Mouse (Mus musculus) natural killer cell, adult 2 months (primary cell): ENCODE measurements around the gene Ess2.
"Not testable (repeated sequence)": the region's sequence is repeated elsewhere in the genome, so short reads cannot be mapped to it uniquely, and the experiment has no call there.

Source experiments
- DNase-seq, 2 experiments: peaks; one replicate each; pipeline ENCODE4 v3.0.0; 2022; ENCODE audit warnings: low spot score in 2 of 2

Ess2 gene

DNA sequence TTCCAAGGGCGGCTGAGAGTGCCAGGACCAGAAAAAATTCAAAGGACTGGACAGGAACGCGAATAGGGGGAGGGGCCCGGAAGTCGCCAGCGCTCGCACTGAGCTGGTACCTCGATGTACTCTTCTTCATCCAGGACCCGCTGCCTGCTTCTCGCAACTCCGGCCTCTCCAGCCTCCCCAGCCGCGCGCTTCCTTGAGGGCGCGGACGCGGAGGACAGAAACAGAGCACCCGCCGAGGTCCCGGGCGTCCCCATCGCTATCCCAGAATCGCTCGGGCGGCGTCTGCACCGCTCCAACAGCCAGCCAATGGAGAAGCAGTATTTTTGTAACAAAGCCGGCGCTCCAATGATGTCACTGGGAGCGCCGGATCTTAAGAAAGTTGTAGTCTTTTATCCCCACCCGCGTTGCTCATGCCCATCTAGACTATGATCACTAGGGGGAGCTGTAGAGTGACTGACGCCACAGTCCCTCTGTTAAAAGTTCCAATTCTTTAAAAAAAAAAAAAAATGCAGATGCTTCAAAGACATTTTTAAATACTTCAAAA is at the start of gene Ess2:
Gene Ess2 (minus strand): TSS at position 297 of the 544 bp plus-strand sequence.
- DNase-seq, result peak; percentile 86 to 90

DNA sequence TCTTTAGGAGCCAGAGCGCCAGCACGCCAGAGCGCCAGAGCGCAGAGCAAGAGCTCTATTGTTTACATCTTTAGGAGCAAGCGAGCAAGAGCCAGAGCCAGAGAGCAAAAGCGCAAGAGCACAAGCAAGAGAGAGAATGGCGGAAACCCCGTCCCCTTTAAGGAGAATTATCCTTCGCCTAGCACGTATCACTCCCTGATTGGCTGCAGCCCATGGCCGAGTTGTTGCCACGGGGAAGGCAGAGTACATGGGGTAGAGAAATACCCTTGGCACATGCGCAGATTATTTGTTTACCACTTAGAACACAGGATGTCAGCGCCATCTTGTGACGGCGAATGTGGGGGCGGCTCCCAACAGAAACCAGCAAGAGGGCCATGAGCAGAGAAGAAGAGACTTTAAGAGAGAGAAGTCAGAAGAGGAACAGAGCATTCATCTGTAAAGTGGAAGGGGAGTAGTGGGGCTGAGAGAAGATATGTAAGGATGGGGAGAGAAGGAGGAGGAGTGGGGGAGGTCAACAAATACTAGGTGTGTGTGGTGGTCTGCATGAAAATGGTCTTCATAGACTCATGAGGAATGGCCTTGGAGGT is 45.0 kb upstream of the Ess2 start:
- not testable (repeated sequence) for DNase-seq

DNA sequence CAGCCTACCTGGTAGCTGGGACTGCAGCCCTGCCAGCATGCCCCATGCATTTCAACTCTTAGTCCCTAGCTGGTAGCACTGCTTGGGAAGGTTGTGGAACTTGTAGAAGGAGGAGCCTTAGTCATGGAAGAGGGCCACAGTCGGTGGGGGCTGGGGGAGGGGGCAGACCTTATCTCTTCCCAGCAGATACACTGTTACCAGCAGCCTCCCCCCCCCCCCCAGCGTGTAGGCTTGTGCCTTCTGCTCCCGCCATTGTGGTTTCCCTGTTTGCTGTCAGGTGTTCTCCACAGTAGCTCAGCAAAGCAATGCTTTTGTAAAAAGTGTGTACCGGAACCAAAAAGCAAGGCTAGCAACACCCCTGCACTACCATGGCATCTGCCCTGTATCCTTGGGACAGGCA is 40.5 kb upstream of the Ess2 start:
- DNase-seq, result no peak

DNA sequence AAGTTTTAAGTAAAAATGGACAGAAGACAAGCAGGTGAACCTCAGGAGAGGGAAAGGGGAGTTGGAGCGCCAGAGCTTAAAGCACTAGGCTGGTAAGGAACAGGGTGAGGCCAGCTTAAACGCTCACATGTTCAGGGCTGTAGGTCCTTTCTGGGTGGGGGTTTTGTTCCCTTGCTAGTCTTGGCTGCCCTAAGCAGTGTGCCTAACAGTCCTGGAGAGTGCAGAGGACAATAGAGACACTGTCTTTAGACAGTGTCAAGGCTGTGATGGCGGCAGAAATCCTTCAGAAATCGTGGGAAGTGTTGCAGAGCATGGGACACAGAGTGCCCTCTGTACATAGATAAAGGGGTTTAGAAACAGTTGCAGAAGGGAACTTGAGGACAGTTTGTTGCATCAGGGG is 38.9 kb upstream of the Ess2 start:
- no peak for DNase-seq

DNA sequence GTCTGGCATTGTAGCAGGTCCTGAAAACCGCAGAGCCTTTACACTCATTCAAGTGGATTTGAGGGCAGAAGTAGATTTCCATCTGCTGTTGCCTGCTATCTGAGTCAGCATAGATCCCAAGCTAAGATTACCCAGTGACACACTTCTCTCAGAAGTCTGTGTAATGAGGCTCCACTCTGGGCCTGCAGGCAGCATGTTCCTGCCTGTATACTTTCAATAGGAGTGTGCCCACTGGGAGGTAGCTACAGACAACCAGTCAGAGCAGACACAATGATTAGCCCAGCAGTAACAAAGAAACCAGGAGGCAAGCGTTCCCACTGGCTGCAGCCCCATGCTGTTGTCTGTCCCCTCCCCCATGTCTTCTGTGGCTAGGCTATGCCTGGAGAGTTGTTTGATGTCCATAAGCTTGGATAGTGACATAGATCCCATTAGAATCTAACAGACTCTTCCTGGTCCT is 38.3 kb upstream of the Ess2 start:
- no peak for DNase-seq

DNA sequence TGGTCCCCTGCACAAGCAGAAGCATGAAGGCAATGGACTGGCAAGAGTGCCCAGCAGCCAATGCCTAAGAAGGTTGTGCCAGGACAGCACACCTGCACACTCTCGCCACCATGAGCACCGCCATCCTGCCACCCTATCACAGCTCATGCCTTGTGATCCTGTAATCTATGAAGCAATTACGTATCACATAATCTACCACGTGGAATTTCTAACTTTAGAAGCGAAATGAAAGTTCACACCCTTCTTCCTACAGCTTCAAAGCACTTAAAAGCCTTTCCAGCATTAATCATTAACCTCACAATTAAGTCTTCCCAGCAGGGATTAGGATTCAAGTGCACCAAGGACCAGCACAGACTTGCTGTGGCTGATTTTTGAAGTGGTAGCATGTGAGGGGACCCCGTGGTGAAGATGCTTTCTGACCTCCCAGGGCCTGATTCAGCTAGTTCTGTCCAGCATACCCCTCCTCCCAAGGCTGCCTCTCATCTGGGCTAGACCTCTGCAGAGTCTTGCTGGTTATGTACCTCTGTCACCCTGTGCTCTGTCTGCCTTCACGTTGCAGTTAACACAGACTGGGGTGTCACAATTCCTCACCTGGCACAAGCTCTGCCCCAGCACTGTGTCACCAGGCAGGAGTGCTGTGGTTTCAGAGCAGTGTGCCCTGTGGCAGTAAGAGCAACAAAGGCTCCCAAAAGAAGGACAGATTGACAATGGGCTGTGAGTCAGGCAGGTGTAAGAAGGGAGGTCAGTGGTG is 34.1 kb upstream of the Ess2 start:
- DNase-seq, result no peak

DNA sequence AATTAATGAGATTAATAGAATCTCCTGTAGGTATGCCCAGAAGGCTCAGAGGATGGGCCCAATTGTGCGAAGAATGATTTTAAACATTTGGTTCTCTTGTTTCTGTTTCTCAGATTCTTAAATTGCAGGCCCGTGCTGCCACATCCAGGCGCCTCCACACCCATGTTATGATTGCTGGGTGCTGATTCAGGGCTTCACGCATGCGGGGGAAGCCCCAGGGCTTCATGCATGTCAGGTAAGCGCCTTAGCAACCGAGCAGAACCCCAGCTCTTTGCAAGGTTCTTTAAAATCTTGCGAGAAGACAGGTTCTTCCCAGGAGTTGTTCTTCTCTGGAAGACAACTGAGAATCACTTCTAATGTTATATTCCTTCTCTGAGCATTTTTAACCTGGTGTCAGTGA is 32.3 kb upstream of the Ess2 start:
- DNase-seq, result no peak

DNA sequence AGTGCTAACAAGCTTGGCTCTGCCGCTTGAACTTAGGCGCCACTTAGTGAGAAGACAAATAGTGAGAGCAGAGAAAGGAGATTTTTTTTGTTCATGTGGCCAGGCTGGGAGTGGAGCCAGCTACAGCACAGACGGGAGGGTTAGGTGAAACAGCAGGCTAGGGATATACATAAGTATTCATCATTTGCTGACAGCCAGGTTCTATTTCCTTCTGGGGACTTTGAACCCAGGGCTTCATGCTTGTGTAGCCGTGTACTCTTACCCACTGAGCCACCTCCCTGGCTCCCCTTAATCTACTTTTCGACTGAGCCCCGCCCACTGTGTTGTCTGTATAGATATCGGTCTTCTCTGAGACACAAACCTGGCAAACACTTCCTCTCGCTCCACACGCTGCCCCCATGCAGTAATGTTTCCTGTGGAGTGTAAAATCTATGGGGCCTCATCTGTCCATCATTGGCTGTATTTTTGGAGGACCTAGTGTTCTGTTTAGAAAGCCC is 28.2 kb upstream of the Ess2 start:
- no peak for DNase-seq

DNA sequence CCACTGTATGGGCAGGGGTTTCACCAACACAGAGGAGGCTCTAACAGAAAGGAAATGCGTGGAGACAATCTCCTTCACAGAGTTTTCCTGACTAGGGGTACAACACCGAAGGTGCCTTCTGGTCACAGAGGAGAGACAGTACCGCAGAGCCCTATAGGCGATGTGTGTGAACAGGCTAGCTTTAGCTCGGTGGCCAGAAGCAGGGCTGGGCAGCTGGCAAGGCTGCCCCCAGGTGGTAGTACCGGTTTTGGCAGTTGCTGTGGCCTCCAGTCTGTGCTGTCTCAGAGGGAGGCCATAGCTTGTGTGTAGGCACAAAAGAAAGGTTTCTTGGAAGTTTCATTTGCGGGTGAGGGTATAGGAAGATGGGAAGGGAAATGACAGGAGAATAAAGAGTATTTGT is 27.7 kb upstream of the Ess2 start:
- peak; percentile 65 to 78 for DNase-seq

DNA sequence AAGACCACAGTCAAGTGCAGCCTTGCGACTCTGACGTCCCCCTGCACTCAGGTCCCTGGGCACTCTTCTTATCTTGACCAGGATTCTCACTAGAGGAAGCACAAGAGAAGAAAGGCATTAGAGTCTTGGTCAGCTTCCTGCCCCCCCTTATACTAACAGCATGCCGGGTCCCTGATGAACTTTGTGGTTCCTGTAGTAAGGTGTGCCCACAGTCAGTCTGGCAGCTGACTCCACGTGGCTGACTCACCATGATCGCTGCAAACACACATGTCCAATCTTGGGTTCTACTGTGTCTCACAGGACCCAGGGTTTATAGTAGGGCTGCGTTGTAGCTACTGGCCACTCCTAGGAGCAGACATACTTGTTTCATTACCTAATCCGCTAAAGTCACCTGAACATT is 27.0 kb upstream of the Ess2 start:
- no peak for DNase-seq

DNA sequence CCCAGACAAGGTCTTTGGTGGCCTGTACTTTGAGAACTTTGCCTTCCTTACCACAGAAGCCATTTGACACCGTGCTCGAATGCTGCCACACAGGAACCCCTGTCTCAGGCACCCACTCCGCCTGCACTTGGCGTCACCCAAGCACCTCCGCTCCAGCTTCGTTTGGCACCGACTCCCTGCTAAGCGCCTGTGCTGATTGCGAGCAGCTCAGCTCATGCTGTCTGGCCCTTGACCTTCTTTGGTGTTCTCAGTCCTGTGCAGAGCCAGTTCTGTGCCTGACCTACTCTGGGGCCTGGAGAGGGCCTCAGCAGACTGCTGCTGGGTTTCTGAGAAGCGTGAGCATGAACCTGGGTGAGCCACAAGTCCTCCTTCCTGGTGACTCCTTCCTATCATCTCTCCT is 25.6 kb upstream of the Ess2 start:
- no peak for DNase-seq

DNA sequence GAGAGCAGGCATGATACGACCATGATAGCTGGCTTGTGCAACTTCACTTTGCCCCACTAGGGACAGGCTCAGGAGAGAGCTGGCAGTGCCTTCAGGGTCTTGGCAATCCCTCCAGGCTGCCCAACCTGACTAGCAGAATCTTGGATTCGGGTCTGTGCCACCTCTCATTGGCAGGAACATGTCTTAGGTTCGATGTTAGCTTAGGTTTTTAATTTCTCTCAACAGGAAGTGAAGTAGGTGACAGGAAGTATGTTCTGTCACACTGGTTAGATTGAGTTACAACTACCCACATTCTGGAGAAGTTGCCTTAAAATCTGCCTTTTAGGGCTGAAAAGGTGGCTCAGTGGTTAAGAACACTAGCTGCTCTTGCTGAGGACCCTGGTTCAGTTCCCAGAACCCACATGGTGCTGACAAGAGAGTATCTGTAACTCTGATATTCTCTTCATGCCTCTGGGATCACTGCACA is 23.3 kb upstream of the Ess2 start:
- DNase-seq, result no peak

DNA sequence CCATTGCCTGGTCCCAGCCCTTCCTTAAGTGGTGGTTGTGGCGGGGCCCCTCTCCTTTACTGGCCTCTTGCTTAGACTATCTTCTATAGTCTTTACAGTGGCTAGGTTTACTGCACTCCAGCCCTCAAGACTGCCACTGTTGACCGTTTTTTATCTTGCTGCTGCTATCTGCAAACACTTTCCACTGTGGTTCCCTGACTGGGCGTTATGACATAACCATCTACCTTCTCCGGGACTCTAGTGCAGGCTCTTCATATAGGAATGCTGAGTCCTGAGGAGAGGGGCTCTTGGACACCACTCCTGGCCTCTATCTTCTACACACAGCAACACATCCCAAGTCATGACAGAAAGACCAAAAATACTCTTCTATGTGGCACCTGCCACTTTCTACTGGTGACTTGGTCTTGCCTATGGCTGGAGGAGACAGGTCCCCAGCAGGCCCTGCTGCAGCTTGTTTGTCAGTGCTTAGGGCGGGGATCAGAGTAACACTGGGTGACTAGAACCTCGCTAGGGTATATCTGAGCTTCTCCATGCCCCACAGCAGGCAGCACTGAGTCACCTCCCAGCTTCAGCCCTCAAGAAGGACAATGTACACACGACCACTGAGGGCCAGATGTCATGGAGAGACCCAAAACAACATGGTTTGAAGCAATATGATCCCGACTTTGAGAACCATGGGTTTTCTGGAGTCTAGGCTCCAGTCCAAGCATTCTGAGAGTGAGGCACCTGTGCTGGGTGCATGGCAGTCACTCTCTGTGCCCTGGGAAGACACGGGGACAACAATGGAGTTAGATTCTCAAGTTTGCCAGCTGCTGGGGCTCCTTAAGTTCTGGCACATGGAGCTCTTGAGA is 22.7 kb upstream of the Ess2 start:
- DNase-seq, result no peak

DNA sequence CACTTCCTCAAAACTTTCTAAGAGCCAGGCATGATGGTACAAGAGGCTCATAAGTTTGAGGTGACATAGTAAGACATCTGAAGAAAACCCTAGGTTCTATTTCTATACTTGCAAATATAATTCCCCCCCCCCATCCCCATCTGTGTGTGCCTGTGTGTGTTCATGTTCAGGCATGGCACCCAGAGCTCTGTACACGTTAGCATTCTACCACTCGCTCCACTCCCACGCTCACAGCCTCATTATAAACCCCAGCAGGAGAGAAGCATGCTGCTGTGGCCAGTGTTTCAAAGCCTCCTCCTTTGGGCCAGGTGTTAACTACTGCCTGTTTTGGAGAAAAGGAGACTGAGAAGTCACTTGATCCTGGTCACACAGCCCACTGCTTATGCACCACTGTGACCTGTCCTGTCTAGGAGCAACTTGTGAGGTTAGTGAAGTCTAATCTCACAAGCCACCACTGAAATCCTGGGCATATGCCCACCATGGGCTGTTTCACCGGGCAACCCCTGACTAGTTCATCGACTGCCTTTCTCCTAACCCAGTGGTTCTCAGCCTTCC is 20.8 kb upstream of the Ess2 start:
- no peak for DNase-seq

DNA sequence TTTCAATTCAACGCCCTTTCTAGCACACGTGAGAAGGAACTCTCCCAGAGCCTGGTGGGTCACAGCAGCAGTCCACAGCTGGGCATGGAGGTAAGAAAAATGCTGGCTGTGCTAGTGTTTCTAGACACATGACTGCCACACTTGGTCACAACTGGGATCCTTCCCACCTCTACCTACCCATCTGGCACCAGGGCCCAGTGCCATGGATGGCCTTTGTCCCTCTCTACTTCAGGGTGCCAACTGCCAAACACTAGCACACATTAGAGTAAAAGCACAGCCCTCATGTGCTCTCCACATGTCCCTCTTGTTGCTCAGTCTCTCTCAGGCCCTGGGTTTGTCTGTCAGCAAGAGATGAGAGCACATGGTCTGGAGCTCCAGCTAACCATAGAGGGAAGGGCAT is 18.5 kb upstream of the Ess2 start:
- DNase-seq, result no peak

DNA sequence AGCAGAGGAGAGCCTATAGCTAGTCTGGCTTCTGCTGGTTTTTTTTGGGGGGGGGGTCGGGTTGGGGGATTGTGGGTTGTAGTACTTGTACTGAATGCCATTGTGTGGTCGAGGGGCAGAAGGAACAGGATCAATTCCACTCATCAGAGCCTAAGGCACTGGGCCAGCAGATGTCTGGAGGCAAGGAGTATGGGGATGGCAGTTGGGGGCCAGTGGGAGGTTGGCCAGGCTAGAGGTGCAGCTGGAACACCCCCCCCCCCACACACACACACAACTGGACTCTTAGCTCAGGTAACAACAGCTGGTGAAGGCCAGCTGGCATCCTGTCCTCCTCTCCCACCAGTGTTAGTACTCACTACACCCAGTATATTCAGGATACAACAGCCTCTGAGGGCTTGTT is 18.1 kb upstream of the Ess2 start:
- DNase-seq, result no peak

DNA sequence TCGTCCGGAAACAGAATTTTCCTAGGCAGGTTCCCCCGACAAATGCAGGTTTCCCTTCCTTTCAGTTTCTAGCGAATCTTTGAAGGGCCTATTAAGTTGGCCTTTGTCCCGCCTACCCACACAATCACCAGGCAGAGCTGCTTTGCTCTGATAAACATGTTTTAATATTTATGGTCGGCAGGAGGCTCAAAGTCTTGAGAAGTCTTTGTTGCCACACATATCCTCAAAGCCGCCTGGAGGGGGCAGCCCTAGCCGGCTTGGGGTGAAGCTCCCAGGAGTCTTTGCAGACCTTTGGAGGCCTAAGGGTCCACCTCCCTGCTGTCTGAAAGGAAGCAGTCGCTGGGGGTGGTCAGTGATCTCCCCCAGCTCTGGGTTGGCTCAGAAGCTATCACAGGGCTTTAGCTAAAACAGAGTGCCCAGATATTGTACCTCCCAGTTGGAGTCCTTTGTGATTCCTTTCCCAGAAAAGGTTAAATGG is 17.5 kb upstream of the Ess2 start:
- peak; percentile 78 to 84 for DNase-seq

DNA sequence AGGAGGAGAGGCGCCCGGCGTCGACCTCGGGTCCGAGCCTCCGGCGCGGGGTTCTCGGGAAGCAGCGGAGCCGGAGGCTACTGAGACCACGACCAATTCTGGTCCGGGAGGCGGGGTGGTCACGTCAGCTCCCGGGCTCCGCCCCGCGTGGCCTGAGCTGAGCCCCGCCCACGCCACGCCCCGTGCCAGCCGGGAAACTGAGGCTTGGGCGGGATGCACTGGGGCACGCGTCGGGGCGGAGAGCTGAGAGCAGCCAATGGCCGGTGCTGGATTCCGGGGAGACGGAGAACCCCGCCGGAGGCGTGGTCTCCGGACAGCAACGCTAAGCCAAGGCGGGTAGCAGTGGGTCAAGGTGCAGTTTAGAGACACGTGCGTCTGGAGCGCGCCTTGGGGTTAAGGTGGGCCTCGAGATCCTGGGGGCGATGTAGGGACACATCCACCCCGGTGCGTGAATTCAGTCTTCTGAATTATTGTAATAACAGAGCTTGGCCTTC is 17.0 kb upstream of the Ess2 start, which contains the start of gene Slc25a1:
Gene Slc25a1 (minus strand): TSS at position 133 of the 494 bp plus-strand sequence.
- DNase-seq, result peak in 1 of 2 experiments; percentile 46

DNA sequence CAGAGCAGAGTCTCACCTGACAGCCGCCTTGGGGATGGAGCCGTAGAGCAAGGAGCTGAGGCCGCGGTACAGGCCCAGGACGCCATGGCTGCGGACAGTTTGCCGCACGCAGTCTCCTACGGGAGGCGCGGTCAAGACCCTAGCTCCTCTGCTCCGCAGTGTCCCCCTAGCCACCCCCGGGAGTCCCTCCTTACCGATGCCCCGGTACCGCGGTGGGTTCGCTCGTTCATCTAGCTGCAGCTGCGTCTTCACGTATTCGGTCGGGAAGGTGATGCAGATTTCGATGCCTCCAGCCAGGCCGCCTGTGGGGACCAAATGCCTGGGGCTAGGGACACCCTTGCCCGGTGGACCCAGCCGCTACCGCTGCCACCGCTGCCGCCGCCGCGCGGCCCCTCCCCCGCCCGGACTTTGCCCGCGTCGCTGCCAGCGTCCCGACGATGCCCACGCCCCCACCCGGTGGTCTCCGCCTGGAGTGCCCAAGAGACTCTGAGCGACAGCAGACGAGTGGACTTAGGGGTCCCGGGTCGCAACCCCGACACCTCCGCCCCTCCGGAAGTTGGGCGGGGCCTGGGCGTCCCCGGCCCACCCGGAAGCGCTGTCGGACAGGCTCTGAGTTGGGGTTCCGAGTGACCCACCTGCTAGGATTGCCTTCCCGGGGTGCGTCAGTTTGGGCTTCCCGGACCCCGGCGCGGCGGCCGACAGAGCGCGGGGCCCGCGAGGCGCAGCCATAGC is 16.4 kb upstream of the Ess2 start:
- no peak for DNase-seq

DNA sequence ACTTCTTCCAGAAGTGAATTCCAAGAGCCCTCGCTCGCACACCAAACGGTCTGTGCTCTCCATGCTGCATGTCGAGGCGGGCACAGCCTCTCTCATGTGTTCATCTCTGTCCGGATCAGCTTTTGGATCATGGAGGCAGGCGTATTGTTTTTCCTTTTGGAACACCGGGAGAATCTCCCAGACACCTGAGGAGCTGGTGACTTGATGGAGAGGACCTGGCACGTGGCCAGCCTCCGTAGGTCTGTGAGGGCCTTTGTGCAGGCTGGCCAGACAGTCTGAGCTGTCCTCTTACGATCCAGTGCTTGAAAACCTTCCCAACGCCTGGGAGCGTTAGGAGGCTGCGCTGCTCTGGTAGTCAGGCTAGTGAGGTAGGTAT is 11.0 kb upstream of the Ess2 start:
- DNase-seq, result no peak
